Mouse (Mus musculus) spleen, postnatal 36 days (tissue): ENCODE measurements around the gene Efhc1.
"Not testable (repeated sequence)": the region's sequence is repeated elsewhere in the genome, so short reads cannot be mapped to it uniquely, and the experiment has no call there.

ENCODE experiments used
- DNase-seq, 2 experiments: peaks; one replicate each; pipeline ENCODE4 v3.0.0; 2022; ENCODE audit warnings: low spot score in 2 of 2, mixed read lengths in 1 of 2

Gene Efhc1

GRCm38 (mm10) chr1:20951300-20951763 is at the start of gene Efhc1:
TSS of gene Efhc1 (plus strand) at chr1:20951626.
- DNase-seq: peak; percentile 83 to 86

GRCm38 (mm10) chr1:20905501-20906127 is 45.8 kb upstream of the Efhc1 start:
- DNase-seq: no peak

- DNase-seq: no peak
Observed at GRCm38 (mm10) chr1:20906128-20906515, 45.3 kb upstream of the Efhc1 start.

GRCm38 (mm10) chr1:20908541-20908940 is 42.9 kb upstream of the Efhc1 start:
- no peak for DNase-seq

- no peak for DNase-seq
Observed at GRCm38 (mm10) chr1:20912115-20912514, 39.3 kb upstream of the Efhc1 start.

- DNase-seq: peak in 1 of 2 experiments; percentile 5
Observed at GRCm38 (mm10) chr1:20912527-20913171, 38.8 kb upstream of the Efhc1 start.

GRCm38 (mm10) chr1:20914769-20915168 is 36.7 kb upstream of the Efhc1 start:
- no peak for DNase-seq

GRCm38 (mm10) chr1:20915608-20916007 is 35.8 kb upstream of the Efhc1 start:
- DNase-seq: no peak

GRCm38 (mm10) chr1:20917496-20918050 is 33.9 kb upstream of the Efhc1 start:
- no peak for DNase-seq

GRCm38 (mm10) chr1:20919728-20920127 is 31.7 kb upstream of the Efhc1 start:
- DNase-seq: no peak

- no peak for DNase-seq
Observed at GRCm38 (mm10) chr1:20921081-20921528, 30.3 kb upstream of the Efhc1 start.

GRCm38 (mm10) chr1:20922612-20923399 is 28.6 kb upstream of the Efhc1 start:
- DNase-seq: no peak

- DNase-seq: not testable (repeated sequence)
Observed at GRCm38 (mm10) chr1:20925324-20925723, 26.1 kb upstream of the Efhc1 start.

- DNase-seq: no peak
Observed at GRCm38 (mm10) chr1:20925926-20926325, 25.5 kb upstream of the Efhc1 start.

- DNase-seq: no peak
Observed at GRCm38 (mm10) chr1:20926376-20926775, 25.1 kb upstream of the Efhc1 start.

- no peak for DNase-seq
Observed at GRCm38 (mm10) chr1:20928487-20928886, 22.9 kb upstream of the Efhc1 start.

GRCm38 (mm10) chr1:20933457-20933856 is 18.0 kb upstream of the Efhc1 start:
- peak; percentile 48 to 56 for DNase-seq

GRCm38 (mm10) chr1:20935106-20935505 is 16.3 kb upstream of the Efhc1 start:
- peak; percentile 13 to 29 for DNase-seq

- DNase-seq: peak; percentile 32 to 42
Observed at GRCm38 (mm10) chr1:20939046-20939445, 12.4 kb upstream of the Efhc1 start.

GRCm38 (mm10) chr1:20940151-20940550 is 11.3 kb upstream of the Efhc1 start:
- DNase-seq: peak; percentile 65 to 72

GRCm38 (mm10) chr1:20941322-20941721 is 10.1 kb upstream of the Efhc1 start:
- no peak for DNase-seq

- no peak for DNase-seq
Observed at GRCm38 (mm10) chr1:20941857-20942256, 9.6 kb upstream of the Efhc1 start.
